Mouse (Mus musculus): ENCODE data around the gene Olfr476.
"Not testable (repeated sequence)": the region's sequence is repeated elsewhere in the genome, so short reads cannot be mapped to it uniquely, and the experiment has no call there.

DNA sequence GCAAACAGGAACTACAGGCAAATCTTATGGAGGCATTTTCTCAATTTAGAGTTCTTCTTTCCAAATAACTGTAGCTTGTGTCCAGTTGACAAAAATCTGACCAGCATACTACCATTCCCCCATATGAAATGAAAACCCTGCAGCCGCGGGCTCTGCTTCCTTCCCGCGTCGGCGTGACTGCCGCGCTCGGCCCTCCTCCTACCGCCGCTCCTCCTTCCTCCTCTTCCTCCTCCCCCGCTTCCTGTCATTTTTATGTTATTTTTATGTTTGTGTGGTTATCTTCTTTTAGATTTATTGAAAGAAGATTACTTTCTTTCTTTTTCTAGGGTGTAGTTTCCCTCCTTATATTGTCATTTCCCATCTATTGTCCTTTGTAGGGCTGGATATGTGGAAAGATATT is 12.1 kb upstream of the Olfr476 start:
- not testable (repeated sequence) for TF ChIP-seq HCFC1 (IDR thresholded peaks at IDR 0.05; ENCODE audit: borderline replicate concordance, insufficient read depth, low read length); ZC3H11A (IDR thresholded peaks at IDR 0.05; ENCODE audit: borderline replicate concordance, low read depth, low read length); MAFK (IDR thresholded peaks at IDR 0.05; ENCODE audit: insufficient read depth, low read depth, low read length); ZNF384 (IDR thresholded peaks at IDR 0.05; ENCODE audit: low read depth, low read length); CHD2 (IDR thresholded peaks at IDR 0.05; ENCODE audit: low read depth, low read length)
